Mouse (Mus musculus) kidney, adult 2 months (tissue): ENCODE measurements at regions not wholly inside any gene's neighbourhood (a gene's known extent, or its start where the extent isn't known, plus 50 kb on each side); places are given as distances from the start of the nearest gene placed in this dataset.

ENCODE experiments used
- DNase-seq: peaks from one replicate; pipeline ENCODE4 v3.0.0; 2021
- H3K27ac ChIP-seq: fragments of 200-500 bp; 2 replicates; pipeline ENCODE4 v1.5.1; 2012; ENCODE audit warnings: low read depth, low read length, control low read depth, inconsistent platforms; ENCODE audit not compliant: insufficient read depth
- H3K27me3 ChIP-seq: fragments of 200-500 bp; replicated peaks from 2 replicates; pipeline ENCODE4 v1.6.1; 2012; ENCODE audit warnings: mild to moderate bottlenecking, moderate library complexity, low read length, inconsistent platforms; ENCODE audit not compliant: control insufficient read depth, insufficient read depth
- H3K36me3 ChIP-seq: fragments of 200-500 bp; 2 replicates; pipeline ENCODE4 v1.6.1; 2012; ENCODE audit warnings: mild to moderate bottlenecking, moderate library complexity, low read length, inconsistent platforms; ENCODE audit not compliant: control insufficient read depth, insufficient read depth
- H3K4me1 ChIP-seq: fragments of 200-500 bp; 2 replicates; pipeline ENCODE4 v1.6.1; 2011; ENCODE audit warnings: low read length; ENCODE audit not compliant: control insufficient read depth, insufficient read depth
- H3K4me3 ChIP-seq: fragments of 200-500 bp; 2 replicates; pipeline ENCODE4 v1.5.1; 2011; ENCODE audit warnings: mild to moderate bottlenecking, low read depth, low read length, control low read depth; ENCODE audit not compliant: insufficient read depth
- CTCF ChIP-seq: fragments of 200-500 bp; conservative IDR thresholded peaks from 2 replicates; pipeline ENCODE4 v1.5.1; 2011; ENCODE audit warnings: low read depth, mild to moderate bottlenecking, control low read depth, low read length, moderate library complexity, mixed read lengths; ENCODE audit not compliant: insufficient read depth, insufficient read length
- POLR2A ChIP-seq: fragments of 200-500 bp; IDR thresholded peaks from one replicate; pipeline ENCODE4 v1.6.1; 2011; ENCODE audit warnings: low read depth, low read length, control low read depth
- WGBS: fragments of 180-500 bp; shearing (Covaris S2); methylation state at CpG from one replicate; pipeline ENCODE4 v1.1.7; 2018; 5-methylcytosine and 5-hydroxymethylcytosine counted together

DNA sequence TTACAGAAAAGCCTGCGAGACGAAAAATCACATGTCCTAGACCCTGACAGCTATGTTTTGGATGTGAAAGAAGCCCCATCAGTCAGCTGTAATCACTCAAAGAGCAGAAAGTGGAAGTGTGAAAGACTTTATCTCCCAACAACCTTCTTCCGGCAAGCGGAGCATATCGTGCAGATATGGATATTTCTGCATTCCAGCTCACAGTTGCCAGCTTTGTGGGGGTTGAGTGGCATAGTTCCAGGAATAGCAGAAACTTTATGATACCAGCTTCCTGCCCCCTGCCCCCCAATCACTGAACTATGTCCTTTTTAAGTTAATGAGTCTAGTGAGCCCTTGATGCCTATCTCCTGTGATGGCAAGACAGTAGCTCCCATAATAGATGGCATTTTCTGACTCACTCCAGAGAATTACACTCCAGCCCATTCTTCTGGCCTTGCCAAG is 72.9 kb upstream of the Spred1 start:
- Histone ChIP-seq H3K4me1 (no peaks in the 10 kb centered on the region), H3K27me3 (no peaks in the 10 kb centered on the region), H3K27ac (no peak overlapping the region), H3K4me3 (no peak overlapping the region), H3K36me3 (no peaks in the 10 kb centered on the region)
- DNase-seq = no peak
- 50% methylated on average over 5 of the region's 5 CpGs for WGBS
- no peak for TF ChIP-seq CTCF
- no peak for TF ChIP-seq POLR2A

DNA sequence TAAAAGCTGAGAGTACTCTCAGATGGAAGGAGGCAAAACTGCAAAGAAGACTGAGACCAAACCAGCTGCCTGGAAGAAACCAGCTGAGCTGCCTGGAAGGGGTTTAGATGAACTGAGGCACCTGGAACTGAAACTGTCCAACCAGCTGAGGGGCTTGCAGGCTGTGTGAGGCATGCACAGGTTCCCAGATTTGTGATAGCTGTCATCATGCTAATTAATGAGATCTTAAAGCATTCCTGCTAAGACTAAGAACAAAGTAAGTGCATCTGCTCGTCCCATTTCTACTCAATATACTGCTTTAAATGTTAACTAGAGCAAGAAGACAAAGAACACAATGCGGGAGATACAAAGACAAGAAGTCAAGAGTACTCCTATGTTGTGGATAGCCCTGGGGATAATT is 71.1 kb upstream of the Spred1 start:
- WGBS = 85% methylated on average over 2 of the region's 2 CpGs
- Histone ChIP-seq H3K27me3 (no peaks in the 10 kb centered on the region; the same call in 1 of the 2 replicates), H3K4me3 (no peak overlapping the region), H3K4me1 (no peaks in the 10 kb centered on the region), H3K36me3 (no peaks in the 10 kb centered on the region), H3K27ac (no peak overlapping the region)
- TF ChIP-seq POLR2A (no peak), CTCF (no peak)
- no peak for DNase-seq

DNA sequence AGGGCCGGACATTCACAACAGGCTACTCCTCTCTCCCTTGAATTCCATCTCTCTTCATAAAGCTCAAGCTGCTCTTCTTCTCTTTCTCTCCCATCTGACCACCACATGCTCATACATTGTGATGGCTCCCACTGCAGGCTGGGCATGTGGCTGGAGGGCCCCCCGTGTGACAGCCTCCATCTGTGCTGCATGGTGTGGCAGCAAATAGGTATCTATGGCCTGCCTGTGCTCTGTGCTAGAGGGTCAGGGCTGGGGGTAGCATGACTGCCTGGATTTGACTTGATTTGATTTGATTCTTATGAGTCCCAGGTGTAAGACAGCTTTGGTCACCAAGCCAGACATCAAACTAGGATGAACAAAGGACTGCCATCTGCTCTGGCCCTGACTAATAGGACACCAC is 57.0 kb upstream of the Spred1 start:
- Histone ChIP-seq H3K4me1 (no peaks in the 10 kb centered on the region), H3K4me3 (no peak overlapping the region), H3K27ac (no peak overlapping the region), H3K36me3 (no peaks in the 10 kb centered on the region), H3K27me3 (no peaks in the 10 kb centered on the region)
- WGBS = 83% methylated on average over 2 of the region's 2 CpGs
- DNase-seq = no peak
- TF ChIP-seq POLR2A (no peak), CTCF (no peak)

DNA sequence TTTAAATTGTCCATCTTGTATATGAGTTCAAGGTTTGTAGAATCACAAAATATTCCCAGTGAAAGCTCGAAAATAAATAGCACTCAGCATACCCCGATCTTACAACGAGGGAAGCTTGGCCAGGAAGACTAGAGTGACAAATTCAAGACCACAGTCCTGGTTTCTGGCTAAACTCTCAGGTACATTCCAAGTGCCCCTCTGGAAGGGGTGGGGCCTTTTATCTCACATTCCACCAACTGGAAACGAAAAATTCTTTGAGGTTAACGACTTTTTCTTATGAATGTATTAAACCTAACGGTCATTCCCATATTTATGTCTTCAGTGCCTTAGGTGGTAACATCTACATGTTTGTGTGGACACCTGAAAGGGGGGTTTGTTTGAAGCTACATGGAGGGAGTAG is 50.8 kb upstream of the Spred1 start:
- Histone ChIP-seq H3K4me3 (no peak overlapping the region), H3K27ac (no peak overlapping the region), H3K4me1 (no peaks in the 10 kb centered on the region), H3K27me3 (no peaks in the 10 kb centered on the region), H3K36me3 (no peaks in the 10 kb centered on the region)
- 70% methylated on average over 6 of the region's 6 CpGs for WGBS
- TF ChIP-seq POLR2A = no peak
- no peak for TF ChIP-seq CTCF
- DNase-seq = no peak

DNA sequence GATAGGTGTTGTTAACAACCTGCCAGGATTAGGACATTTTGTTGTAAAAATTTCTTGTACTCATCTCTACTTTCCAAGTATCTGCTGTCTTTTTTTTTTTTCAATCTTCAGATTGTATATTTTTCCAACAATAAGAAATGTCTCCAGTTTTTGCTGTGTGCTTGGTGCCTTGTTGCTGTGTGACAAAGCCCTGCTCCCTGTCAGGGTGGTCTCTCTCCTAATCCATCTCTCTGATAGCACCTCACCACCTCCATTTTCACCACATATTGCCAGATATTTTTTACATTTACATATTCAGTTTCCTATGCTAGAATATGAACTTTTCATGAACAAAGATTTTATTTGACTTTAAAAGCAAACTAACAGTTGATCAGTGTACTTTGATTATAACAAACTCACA is 50.1 kb upstream of the Spred1 start:
- no peak for TF ChIP-seq POLR2A
- TF ChIP-seq CTCF = no peak
- no peaks in the 10 kb centered on the region for H3K36me3 ChIP-seq
- H3K27me3 ChIP-seq = no peaks in the 10 kb centered on the region

More for the DNA sequence above, 50.1 kb upstream of the Spred1 start:
- Histone ChIP-seq H3K4me1 (no peaks in the 10 kb centered on the region), H3K4me3 (no peak overlapping the region), H3K27ac (no peak overlapping the region)
- no peak for DNase-seq
